Mouse (Mus musculus): ENCODE measurements at regions not wholly inside any gene's neighbourhood (a gene's known extent, or its start where the extent isn't known, plus 50 kb on each side); places are given as distances from the start of the nearest gene placed in this dataset.

DNA sequence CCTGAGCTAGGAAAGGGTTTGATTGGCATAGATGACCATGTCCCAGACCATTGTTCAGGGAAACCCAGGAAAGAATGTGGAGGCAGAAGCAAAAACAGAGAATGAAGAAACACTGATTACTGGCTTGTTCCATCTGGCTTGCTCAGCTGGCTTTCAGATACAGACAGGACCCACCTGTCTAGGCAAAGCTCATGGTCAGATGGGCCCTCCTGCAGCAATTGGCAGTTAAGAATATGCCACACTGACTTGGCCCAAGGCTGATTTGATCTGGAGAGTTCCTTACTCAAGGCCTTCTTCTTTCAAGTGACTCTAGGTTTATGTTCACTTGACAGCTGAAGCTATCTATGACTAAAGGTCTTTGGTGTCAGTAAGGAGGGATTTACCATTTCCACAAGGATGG lies 195.9 kb upstream of the Grin3a start:
- TF ChIP-seq EP300 (IDR thresholded peaks at IDR 0.05; ENCODE audit: insufficient read depth, low read depth, low read length) = no peak
- TF ChIP-seq CTCF (IDR thresholded peaks at IDR 0.05) = no peak
- TF ChIP-seq POLR2A (IDR thresholded peaks at IDR 0.05; ENCODE audit: insufficient read depth, low read depth, low read length) = no peak
